Mouse (Mus musculus) duodenum, adult 2 months (tissue): ENCODE results near the gene Ptpn3. TPM values are rescaled to one million over a fixed set of nuclear protein-coding genes. Genes with fewer than 3 reads are reported as not detected.

Source experiments
- polyA plus RNA-seq: library from polyadenylated mRNA; depleted of rRNA; stranded (reverse); fragments of >200 nt; gene quantifications from 2 replicates; pipeline ENCODE4 v1.2.3, GENCODE M21; 2012; ENCODE audit warnings: low replicate concordance; rRNA removed

The Ptpn3 gene
- 9.3 and 10.1 TPM in 2 replicates for polyA plus RNA-seq

DNA sequence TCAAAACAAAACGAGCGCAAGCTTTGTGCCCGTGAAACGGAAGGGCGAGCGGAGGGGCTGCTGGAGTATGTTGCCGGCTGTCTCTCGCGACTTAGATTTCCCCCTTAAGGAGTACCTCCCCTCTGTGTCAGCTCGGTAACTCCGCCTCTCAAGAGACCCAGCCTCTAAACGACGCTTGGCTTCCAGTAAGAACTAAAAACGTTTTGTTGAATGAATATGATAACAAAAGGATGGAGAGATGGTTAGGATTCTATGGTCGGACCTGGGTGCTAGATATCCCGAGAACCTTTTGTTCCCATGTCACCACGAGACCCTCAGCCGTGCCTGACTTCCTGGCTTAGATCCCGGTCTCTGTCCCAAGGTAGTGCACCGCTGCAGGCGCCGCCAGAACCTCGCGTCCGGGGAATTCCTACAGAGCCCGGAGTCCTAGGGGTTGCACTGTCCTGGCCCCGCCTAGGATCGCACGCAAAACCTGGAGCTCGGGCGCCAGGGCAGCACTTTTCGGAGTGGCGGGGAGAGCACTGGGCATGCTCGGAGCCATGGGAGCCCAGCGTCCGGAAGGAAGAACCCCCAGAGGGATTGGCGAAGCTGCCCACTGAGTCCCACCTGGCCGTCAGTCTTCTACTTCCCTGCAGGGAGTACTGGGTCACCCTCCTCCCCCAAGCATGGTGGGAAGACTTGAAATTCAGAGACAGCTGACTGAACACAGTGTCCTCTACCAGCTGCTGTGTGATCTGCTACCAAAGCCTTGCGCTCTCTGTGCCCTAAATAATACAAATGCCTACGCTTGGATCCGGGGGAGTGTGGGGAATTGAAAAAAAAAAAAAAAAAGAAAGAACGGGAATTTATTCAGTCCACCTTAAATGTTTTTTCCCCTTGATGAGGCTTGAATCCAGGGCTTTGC, at the start of gene Ptpn3:
Gene Ptpn3 (minus strand): TSS at position 428 of the 904 bp plus-strand sequence.

DNA sequence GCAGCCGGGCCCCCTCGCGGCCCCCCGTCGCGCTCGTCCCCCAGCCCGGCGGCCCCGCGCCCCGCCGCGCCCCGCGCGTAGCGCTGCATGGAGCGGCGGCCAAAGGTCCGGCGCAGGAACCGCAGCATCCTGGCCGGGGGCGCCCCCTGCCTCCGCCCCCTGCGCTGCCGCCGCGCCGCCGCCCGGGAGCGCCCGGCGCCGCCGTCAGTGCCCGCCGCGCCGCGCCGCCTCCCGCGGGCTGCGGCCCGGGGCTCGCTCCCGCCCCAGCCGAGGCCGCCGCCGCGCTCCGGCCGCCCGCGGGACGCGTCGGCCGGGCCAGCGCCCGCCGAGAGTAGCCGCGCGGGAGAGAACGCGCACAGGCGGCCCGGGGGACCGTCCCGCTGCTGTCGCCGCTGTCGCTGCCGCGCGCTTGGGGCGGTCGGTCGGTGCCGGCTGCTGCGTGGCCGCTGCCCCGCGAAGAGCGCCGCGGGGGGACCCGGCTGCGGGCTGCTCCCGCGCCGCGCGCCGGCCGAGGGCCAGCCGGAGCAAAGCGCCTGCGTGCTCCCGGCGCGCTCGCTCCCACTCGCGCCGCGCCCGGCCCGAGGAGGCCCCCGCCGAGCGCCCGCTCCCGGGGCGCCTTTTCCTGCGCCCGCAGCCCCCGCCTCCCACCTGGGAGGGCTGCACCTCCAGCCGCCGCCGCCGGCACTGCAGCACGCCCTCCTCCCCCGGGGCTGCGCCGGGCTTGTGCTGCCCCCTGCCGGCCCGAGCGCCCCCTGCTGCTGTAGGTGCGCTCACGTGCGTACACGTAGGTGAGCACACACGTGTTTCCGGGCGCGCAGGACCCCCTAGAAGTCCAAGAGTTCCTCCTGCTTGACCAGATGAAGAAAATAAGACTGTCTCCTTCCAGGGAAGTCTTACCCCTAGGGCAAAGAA, 158.4 kb downstream of the Ptpn3 start, which contains the start of gene Epb41l4b:
Gene Epb41l4b (minus strand): TSS at position 412 of the 912 bp plus-strand sequence.

Other genes starting within 250 kb of the Ptpn3 start
- gene Epb41l4b, start 158.4 kb downstream of the Ptpn3 start, polyA plus RNA-seq: 40.2 and 66.9 TPM in 2 replicates
- gene Palm2, start 132.4 kb upstream of the Ptpn3 start, polyA plus RNA-seq: not detected in 2 replicates